Mouse (Mus musculus) erythroblast, adult 5-6 weeks (primary cell): Measurements from ENCODE around the gene Hist2h3c1. TPM values are rescaled to one million over a fixed set of nuclear protein-coding genes. Genes with fewer than 3 reads are reported as not detected.
"Not testable (repeated sequence)": the region's sequence is repeated elsewhere in the genome, so short reads cannot be mapped to it uniquely, and the experiment has no call there.

Experiments
- ATAC-seq: replicated peaks from 2 replicates; pipeline ENCODE4 v1.8.0; 2016; ENCODE audit warnings: moderate number of reproducible peaks, mild to moderate bottlenecking, moderate TSS enrichment, inconsistent platforms; ENCODE audit not compliant: poor library complexity, low FRiP score, severe bottlenecking
- total RNA-seq, 2 experiments: library from RNA; stranded (forward) in 1 of 2; stranded (reverse) in 1 of 2; fragments of 150-400 nt in 1 of 2; fragments of 200-764, 138-1000 nt in 1 of 2; gene quantifications; 2 replicates each; pipeline versions ENCODE4 v1.2.3 to v1.2.4; 2015 to 2017; ENCODE audit warnings: low replicate concordance in 2 of 2

Gene Hist2h3c1
- total RNA-seq, 2 experiments from 2014 or later = 20.9 TPM; not detected in 1

GRCm38 (mm10) chr3:96273591-96274465 lies 27.3 kb downstream of the Hist2h3c1 start:
- no peak for ATAC-seq

GRCm38 (mm10) chr3:96277428-96277799 lies 30.9 kb downstream of the Hist2h3c1 start:
- ATAC-seq = peak; percentile 62

DNA sequence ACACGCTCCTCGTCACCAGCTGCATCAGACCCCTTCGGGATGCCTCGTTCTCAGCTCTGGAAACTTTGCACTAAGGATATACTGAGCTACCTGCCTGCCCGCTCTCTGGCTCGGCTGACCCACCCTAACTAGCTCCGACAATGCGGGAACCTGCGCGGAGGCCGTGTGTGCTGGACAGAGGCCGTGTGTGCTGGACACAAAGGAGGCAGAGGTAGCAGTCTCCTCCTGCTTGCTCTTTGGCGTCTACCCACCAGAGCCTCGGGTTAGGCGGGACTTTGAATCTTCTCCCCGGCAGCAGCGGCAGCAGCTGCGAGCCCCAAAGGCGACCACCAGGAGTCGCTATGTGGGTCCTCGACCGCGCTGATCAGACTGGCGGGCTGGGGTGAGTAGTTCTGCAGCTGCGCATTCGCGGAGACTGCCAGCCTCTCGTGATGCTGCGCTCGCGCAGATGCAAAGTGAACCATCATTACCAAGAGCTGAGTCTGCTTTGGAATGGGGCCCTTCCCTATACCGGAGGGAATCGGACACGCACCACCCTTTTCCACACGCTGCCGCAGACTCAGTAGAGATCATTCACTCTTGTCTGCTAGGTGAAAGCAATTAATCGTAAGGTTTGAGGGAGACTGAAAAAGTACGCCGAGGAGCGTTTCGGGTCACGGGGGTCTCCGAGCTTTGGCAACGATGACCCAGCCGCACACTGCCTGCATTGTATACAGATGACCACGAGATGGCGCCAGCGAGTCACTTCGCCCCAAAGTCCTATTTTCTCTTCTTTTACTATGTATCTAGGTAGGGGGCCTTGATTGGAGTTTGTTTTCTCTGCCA lies 31.5 kb downstream of the Hist2h3c1 start:
- peak; percentile 94 for ATAC-seq

DNA sequence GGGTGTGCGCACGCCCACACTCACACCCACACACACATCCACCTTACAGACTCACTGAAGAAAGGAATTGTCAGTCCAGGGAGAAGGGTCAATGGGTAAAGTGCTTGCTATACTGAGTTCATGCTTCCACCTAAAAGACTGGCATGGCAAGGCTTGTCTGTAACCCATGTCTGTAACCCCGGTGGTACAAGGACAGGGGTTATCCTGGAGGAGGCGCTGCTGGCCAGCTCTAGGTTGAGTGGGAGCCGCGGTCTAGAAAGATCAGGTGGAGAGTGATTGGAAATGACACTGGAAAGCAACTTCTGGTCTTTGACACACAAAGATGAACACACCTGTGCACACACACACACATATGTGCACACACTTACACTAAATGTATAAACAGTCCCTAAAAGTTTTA lies 34.2 kb downstream of the Hist2h3c1 start:
- no peak for ATAC-seq

GRCm38 (mm10) chr3:96284457-96284856 lies 38.0 kb downstream of the Hist2h3c1 start:
- ATAC-seq = no peak

DNA sequence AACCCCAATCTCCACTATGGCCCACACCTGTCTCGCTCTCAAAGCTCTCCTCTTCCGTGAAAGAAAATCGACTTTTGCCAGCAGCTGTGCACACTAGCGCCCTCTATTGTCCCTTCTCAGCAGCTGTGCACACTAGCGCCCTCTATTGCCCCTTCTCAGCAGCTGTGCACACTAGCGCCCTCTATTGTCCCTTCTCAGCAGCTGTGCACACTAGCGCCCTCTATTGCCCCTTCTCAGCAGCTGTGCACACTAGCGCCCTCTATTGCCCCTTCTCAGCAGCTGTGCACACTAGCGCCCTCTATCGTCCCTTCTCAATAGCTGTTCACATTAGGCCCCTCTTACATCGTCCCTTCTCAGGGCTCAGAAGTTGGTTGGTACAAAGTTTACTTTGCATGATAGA lies 40.8 kb downstream of the Hist2h3c1 start:
- not testable (repeated sequence) for ATAC-seq

- no peak for ATAC-seq
These were observed 42.7 kb downstream of the Hist2h3c1 start for GRCm38 (mm10) chr3:96289201-96289600.

- ATAC-seq = not testable (repeated sequence)
These were observed 44.2 kb downstream of the Hist2h3c1 start for GRCm38 (mm10) chr3:96290727-96291126.

- no peak for ATAC-seq
These were observed 46.2 kb downstream of the Hist2h3c1 start for GRCm38 (mm10) chr3:96292641-96293040.

DNA sequence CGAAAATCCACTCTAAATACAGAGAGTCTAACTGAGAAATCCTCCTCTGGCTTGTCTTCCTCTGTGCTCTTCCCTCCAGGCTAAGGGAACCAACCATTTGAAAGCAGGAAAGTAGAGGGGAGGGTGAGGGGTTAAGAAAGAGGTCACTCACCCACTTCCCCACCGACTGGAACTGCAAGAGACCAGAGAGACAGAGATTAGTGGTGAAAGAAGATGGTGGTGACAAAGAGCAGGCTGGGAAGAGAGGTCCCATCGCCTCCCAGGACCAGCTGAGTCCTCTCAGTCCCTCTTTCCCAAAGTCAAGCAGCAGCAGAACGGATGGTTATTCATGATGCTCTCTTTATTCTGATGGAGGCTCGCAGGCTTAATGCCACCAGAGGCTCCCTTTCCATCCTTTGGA lies 46.9 kb downstream of the Hist2h3c1 start:
- no peak for ATAC-seq

DNA sequence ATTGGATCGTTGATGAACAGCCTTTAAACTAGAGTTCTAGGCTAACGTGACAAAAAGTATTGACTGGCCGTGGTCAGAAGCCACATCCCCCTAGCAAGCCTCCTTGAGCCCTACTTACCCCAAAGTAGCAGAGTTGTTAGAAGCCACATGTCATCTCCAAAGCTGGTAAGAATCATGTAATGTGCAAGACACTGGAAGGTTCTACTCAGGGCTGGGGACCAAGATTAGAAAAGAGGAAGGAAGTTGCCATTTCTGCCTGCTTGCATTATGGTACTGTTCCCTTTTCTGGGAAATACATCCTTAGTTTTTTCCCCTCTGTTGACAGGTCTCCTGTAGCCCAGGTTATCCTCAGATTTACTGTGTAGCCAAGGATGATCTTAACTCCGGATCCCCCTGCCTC lies 47.3 kb downstream of the Hist2h3c1 start, which contains the start of gene Fcgr1:
Fcgr1 (minus strand) TSS at position 183 of the 400 bp plus-strand sequence.
- ATAC-seq = no peak

Other genes starting within 250 kb of the Hist2h3c1 start
- gene Vps45, start 188.2 kb upstream of the Hist2h3c1 start, total RNA-seq (2015; ENCODE audit: low replicate concordance) = 2.5 and 14.2 TPM in 2 replicates
- 5.1 and 7.1 TPM in 2 replicates for gene Vps45, start 188.2 kb upstream of the Hist2h3c1 start, total RNA-seq (2017; ENCODE audit: low replicate concordance)
- 1.0 and 2.1 TPM in 2 replicates for gene Otud7b, start 142.2 kb upstream of the Hist2h3c1 start, total RNA-seq (2015; ENCODE audit: low replicate concordance)
- 6.1 and 12.8 TPM in 2 replicates for gene Otud7b, start 142.2 kb upstream of the Hist2h3c1 start, total RNA-seq (2017; ENCODE audit: low replicate concordance)
- not detected in 2 replicates for gene Mtmr11, start 84.7 kb upstream of the Hist2h3c1 start, total RNA-seq (2015; ENCODE audit: low replicate concordance)
- gene Mtmr11, start 84.7 kb upstream of the Hist2h3c1 start, total RNA-seq (2017; ENCODE audit: low replicate concordance) = 0.34 TPM in 1 of 2 replicates, not detected in the other
- 20.9 and 24.9 TPM in 2 replicates for gene Sf3b4, start 74.4 kb upstream of the Hist2h3c1 start, total RNA-seq (2015; ENCODE audit: low replicate concordance)
- 3.6 and 3.8 TPM in 2 replicates for gene Sf3b4, start 74.4 kb upstream of the Hist2h3c1 start, total RNA-seq (2017; ENCODE audit: low replicate concordance)
- gene Sv2a, start 65.5 kb upstream of the Hist2h3c1 start, total RNA-seq (2015; ENCODE audit: low replicate concordance) = not detected in 2 replicates
- gene Sv2a, start 65.5 kb upstream of the Hist2h3c1 start, total RNA-seq (2017; ENCODE audit: low replicate concordance) = not detected in 2 replicates
- gene Bola1, start 27.0 kb upstream of the Hist2h3c1 start, total RNA-seq (2015; ENCODE audit: low replicate concordance) = 8.8 TPM in 1 of 2 replicates, not detected in the other
- 3.2 and 5.9 TPM in 2 replicates for gene Bola1, start 27.0 kb upstream of the Hist2h3c1 start, total RNA-seq (2017; ENCODE audit: low replicate concordance)
- gene Hist2h2ab, start 26.8 kb upstream of the Hist2h3c1 start, total RNA-seq (2015; ENCODE audit: low replicate concordance) = 6.5 TPM in 1 of 2 replicates, not detected in the other
- 35.6 and 94.8 TPM in 2 replicates for gene Hist2h2ab, start 26.8 kb upstream of the Hist2h3c1 start, total RNA-seq (2017; ENCODE audit: low replicate concordance)
- 18.3 and 36.8 TPM in 2 replicates for gene Hist2h2ac, start 25.8 kb upstream of the Hist2h3c1 start, total RNA-seq (2015; ENCODE audit: low replicate concordance)
- gene Hist2h2ac, start 25.8 kb upstream of the Hist2h3c1 start, total RNA-seq (2017; ENCODE audit: low replicate concordance) = 1,217 and 1,495 TPM in 2 replicates
- gene Hist2h2be, start 25.6 kb upstream of the Hist2h3c1 start, total RNA-seq (2015; ENCODE audit: low replicate concordance) = 19.2 and 22.6 TPM in 2 replicates
- 19.5 and 32.7 TPM in 2 replicates for gene Hist2h2be, start 25.6 kb upstream of the Hist2h3c1 start, total RNA-seq (2017; ENCODE audit: low replicate concordance)
- 139 and 198 TPM in 2 replicates for gene Hist2h3c2, start 7.6 kb upstream of the Hist2h3c1 start, total RNA-seq (2015; ENCODE audit: low replicate concordance)
- gene Hist2h3c2, start 7.6 kb upstream of the Hist2h3c1 start, total RNA-seq (2017; ENCODE audit: low replicate concordance) = 86.0 and 97.2 TPM in 2 replicates
- gene Hist2h2aa2, start 6.4 kb upstream of the Hist2h3c1 start, total RNA-seq (2015; ENCODE audit: low replicate concordance) = 65.5 and 89.0 TPM in 2 replicates
- gene Hist2h2aa2, start 6.4 kb upstream of the Hist2h3c1 start, total RNA-seq (2017; ENCODE audit: low replicate concordance) = 1,562 and 3,181 TPM in 2 replicates
- not detected in 2 replicates for gene Hist2h2aa1, start 1.2 kb upstream of the Hist2h3c1 start, total RNA-seq (2015; ENCODE audit: low replicate concordance)
- gene Hist2h2aa1, start 1.2 kb upstream of the Hist2h3c1 start, total RNA-seq (2017; ENCODE audit: low replicate concordance) = 1,803 and 3,861 TPM in 2 replicates
- 114 and 128 TPM in 2 replicates for gene Hist2h4, start 16.6 kb downstream of the Hist2h3c1 start, total RNA-seq (2015; ENCODE audit: low replicate concordance)
- 46.8 and 67.0 TPM in 2 replicates for gene Hist2h4, start 16.6 kb downstream of the Hist2h3c1 start, total RNA-seq (2017; ENCODE audit: low replicate concordance)
- gene Hist2h3b, start 22.0 kb downstream of the Hist2h3c1 start, total RNA-seq (2015; ENCODE audit: low replicate concordance) = 373 and 489 TPM in 2 replicates
- gene Hist2h3b, start 22.0 kb downstream of the Hist2h3c1 start, total RNA-seq (2017; ENCODE audit: low replicate concordance) = 312 and 340 TPM in 2 replicates
- 715 and 759 TPM in 2 replicates for gene Hist2h2bb, start 23.1 kb downstream of the Hist2h3c1 start, total RNA-seq (2015; ENCODE audit: low replicate concordance)
- 2,995 and 4,039 TPM in 2 replicates for gene Hist2h2bb, start 23.1 kb downstream of the Hist2h3c1 start, total RNA-seq (2017; ENCODE audit: low replicate concordance)
- gene Fcgr1, start 47.3 kb downstream of the Hist2h3c1 start, total RNA-seq (2015; ENCODE audit: low replicate concordance) = 9.0 and 10.8 TPM in 2 replicates
- gene Fcgr1, start 47.3 kb downstream of the Hist2h3c1 start, total RNA-seq (2017; ENCODE audit: low replicate concordance) = 4.0 and 4.5 TPM in 2 replicates
- gene BC107364, start 205.6 kb downstream of the Hist2h3c1 start, total RNA-seq (2015; ENCODE audit: low replicate concordance) = not detected in 2 replicates
- gene BC107364, start 205.6 kb downstream of the Hist2h3c1 start, total RNA-seq (2017; ENCODE audit: low replicate concordance) = not detected in 2 replicates